Mouse (Mus musculus) midbrain, postnatal 0 days (tissue): Measurements from ENCODE around the gene Ttc12. TPM values are rescaled to one million over a fixed set of nuclear protein-coding genes. Genes with fewer than 3 reads are reported as not detected.
A peak's percentile ranks its signal among the peaks of the same experiment; 100 is the strongest.

Experiments used
- ATAC-seq: fragments of 200-750 bp; cut with Nextera tagmentation; 2 replicates; pipeline ENCODE4 v1.8.0; 2017; ENCODE audit warnings: moderate number of reproducible peaks, mild to moderate bottlenecking, moderate TSS enrichment, moderate library complexity; ENCODE audit not compliant: low FRiP score
- DNase-seq: peaks from one replicate; pipeline ENCODE4 v3.0.0-alpha.2; 2015; ENCODE audit warnings: low spot score
- H3K27ac ChIP-seq: fragments of 300-500 bp; sonication (generic); 2 replicates; pipeline ENCODE4 v1.5.1; 2014; ENCODE audit warnings: low read depth, mild to moderate bottlenecking, low read length, mixed read lengths
- H3K27me3 ChIP-seq: fragments of 300-500 bp; sonication (generic); 2 replicates; pipeline ENCODE4 v1.6.1; 2014; ENCODE audit warnings: low read length, control low read depth, mixed read lengths; ENCODE audit not compliant: insufficient read depth
- H3K36me3 ChIP-seq: fragments of 300-500 bp; sonication (generic); 2 replicates; pipeline ENCODE4 v1.6.1; 2014; ENCODE audit warnings: low read length, control low read depth, mixed read lengths; ENCODE audit not compliant: insufficient read depth
- H3K4me1 ChIP-seq: fragments of 300-500 bp; sonication (generic); 2 replicates; pipeline ENCODE4 v1.6.1; 2014; ENCODE audit warnings: mild to moderate bottlenecking, control low read depth, antibody characterized with exemption, low read length, mixed read lengths; ENCODE audit not compliant: insufficient read depth
- H3K4me2 ChIP-seq: fragments of 300-500 bp; sonication (generic); 2 replicates; pipeline ENCODE4 v1.6.1; 2014; ENCODE audit warnings: low read depth, mild to moderate bottlenecking, low read length, mixed read lengths; ENCODE audit not compliant: poor library complexity, severe bottlenecking
- H3K4me3 ChIP-seq: fragments of 300-500 bp; sonication (generic); 2 replicates; pipeline ENCODE4 v1.5.1; 2014; ENCODE audit warnings: low read depth, mild to moderate bottlenecking, low read length, moderate library complexity
- H3K9ac ChIP-seq: fragments of 300-500 bp; sonication (generic); replicated peaks from 2 replicates; pipeline ENCODE4 v1.6.1; 2014; ENCODE audit warnings: mild to moderate bottlenecking, low read length, moderate library complexity, mixed read lengths; ENCODE audit not compliant: poor library complexity, severe bottlenecking
- H3K9me3 ChIP-seq: fragments of 300-500 bp; sonication (generic); 2 replicates; pipeline ENCODE4 v1.6.1; 2016; ENCODE audit warnings: low read length, control low read depth
- CTCF ChIP-seq: IDR thresholded peaks from 2 replicates; pipeline ENCODE4 v1.5.1; 2016; ENCODE audit warnings: antibody characterized with exemption, mild to moderate bottlenecking
- WGBS: fragments of 180-500 bp; shearing (Covaris S2); extraction: QIAGEN DNeasy Blood & Tissue Kit; methylation state at CpG from one replicate; pipeline ENCODE4 v1.1.7; 2014; 5-methylcytosine and 5-hydroxymethylcytosine counted together
- polyA plus RNA-seq: library from polyadenylated mRNA; unstranded; fragments of >200 nt; fragmentation: Nextera tagmentation; extraction: Ambion mirVana; gene quantifications from 2 replicates; pipeline ENCODE4 v1.2.1, GENCODE M21; 2015
- total RNA-seq: library from RNA; depleted of rRNA; stranded (reverse); fragments of >200 nt; gene quantifications from 2 replicates; pipeline ENCODE4 v1.2.3, GENCODE M21; 2014

Gene Ttc12
- total and polyA plus RNA-seq, 2 experiments from 2014 or later: 2.0 to 2.1 TPM

- peak; percentile 37 for DNase-seq
- WGBS: 43% methylated on average over 5 of the region's 5 CpGs
Measured at GRCm38 (mm10) chr9:49504658-49505057, 18.6 kb upstream of the Ttc12 start.

GRCm38 (mm10) chr9:49502245-49502644 is 16.2 kb upstream of the Ttc12 start:
- TF ChIP-seq CTCF: no peak
- no peak for DNase-seq
- Histone ChIP-seq H3K9me3 (no peaks in the 10 kb centered on the region), H3K36me3 (peaks cover 26% of the 10 kb centered on the region), H3K4me3 (no peak overlapping the region), H3K4me1 (no peaks in the 10 kb centered on the region), H3K9ac (no peak overlapping the region), H3K4me2 (no peak overlapping the region), H3K27ac (no peak overlapping the region), H3K27me3 (no peaks in the 10 kb centered on the region)
- no peak for ATAC-seq
- 92% methylated on average over 4 of the region's 4 CpGs for WGBS

More at GRCm38 (mm10) chr9:49504658-49505057, 18.6 kb upstream of the Ttc12 start:
- no peaks in the 10 kb centered on the region for H3K4me1 ChIP-seq
- no peak overlapping the region for H3K4me3 ChIP-seq
- no peak overlapping the region for H3K27ac ChIP-seq
- H3K9ac ChIP-seq: no peak overlapping the region
- no peak for ATAC-seq
- no peaks in the 10 kb centered on the region for H3K9me3 ChIP-seq
- H3K27me3 ChIP-seq: no peaks in the 10 kb centered on the region
- peaks cover 50% of the 10 kb centered on the region for H3K36me3 ChIP-seq
- TF ChIP-seq CTCF: no peak
- H3K4me2 ChIP-seq: no peak overlapping the region

- no peaks in the 10 kb centered on the region for H3K27me3 ChIP-seq
- DNase-seq (no peak), ATAC-seq (no peak)
- no peak overlapping the region for H3K9ac ChIP-seq
- peaks cover 8% of the 10 kb centered on the region for H3K36me3 ChIP-seq
- H3K4me3 ChIP-seq: no peak overlapping the region
- WGBS: 97% methylated on average over 2 of the region's 2 CpGs
- H3K9me3 ChIP-seq: no peaks in the 10 kb centered on the region
- no peak overlapping the region for H3K27ac ChIP-seq
- no peaks in the 10 kb centered on the region for H3K4me1 ChIP-seq
- H3K4me2 ChIP-seq: no peak overlapping the region
- TF ChIP-seq CTCF: no peak
Measured at GRCm38 (mm10) chr9:49499878-49500277, 13.9 kb upstream of the Ttc12 start.

GRCm38 (mm10) chr9:49493979-49494649 is 8.1 kb upstream of the Ttc12 start:
- DNase-seq (peak; percentile 96), ATAC-seq (peak; percentile 71; the same call in 1 of the 2 replicates)
- no peaks in the 10 kb centered on the region for H3K9me3 ChIP-seq
- no peak overlapping the region; the same call in 1 of the 2 replicates for H3K27ac ChIP-seq
- 2% methylated on average over 4 of the region's 4 CpGs for WGBS
- no peaks in the 10 kb centered on the region for H3K36me3 ChIP-seq
- no peaks in the 10 kb centered on the region; the same call in 1 of the 2 replicates for H3K27me3 ChIP-seq
- no peaks in the 10 kb centered on the region for H3K4me1 ChIP-seq
- no peak overlapping the region for H3K9ac ChIP-seq
- H3K4me2 ChIP-seq: no peak overlapping the region
- no peak overlapping the region for H3K4me3 ChIP-seq
- TF ChIP-seq CTCF: peak; percentile 99

- no peak for TF ChIP-seq CTCF
- Histone ChIP-seq H3K27me3 (no peaks in the 10 kb centered on the region; the same call in 1 of the 2 replicates), H3K9ac (no peak overlapping the region), H3K9me3 (no peaks in the 10 kb centered on the region), H3K4me1 (peaks cover 3% of the 10 kb centered on the region; the same call in 1 of the 2 replicates), H3K27ac (no peak overlapping the region), H3K4me3 (no peak overlapping the region), H3K36me3 (no peaks in the 10 kb centered on the region), H3K4me2 (no peak overlapping the region)
- DNase-seq (no peak), ATAC-seq (no peak)
- WGBS: 83% methylated on average over 4 of the region's 4 CpGs
Measured at GRCm38 (mm10) chr9:49490609-49491008, 4.6 kb upstream of the Ttc12 start.
